Mouse (Mus musculus) B cell, adult (primary cell): ENCODE measurements around the gene Gm17267. TPM values are rescaled to one million over a fixed set of nuclear protein-coding genes. Genes with fewer than 3 reads are reported as not detected.

ENCODE experiments used
- total RNA-seq: library from RNA; stranded (reverse); gene quantifications from 4 replicates; pipeline ENCODE4 v1.2.4, GENCODE M21; 2023; ENCODE audit not compliant: inconsistent age

The Gm17267 gene
- not detected in 4 replicates for total RNA-seq

GRCm38 (mm10) chrX:126017257-126017656 is at the start of gene Gm17267:
Gm17267 (plus strand) TSS chrX:126017557.

